Mouse (Mus musculus) limb, embryonic 10.5 days (tissue): ENCODE results near the gene Gpr157. TPM values are rescaled to one million over a fixed set of nuclear protein-coding genes. Genes with fewer than 3 reads are reported as not detected.

Experiments
- DNase-seq: peaks from one replicate; pipeline ENCODE4 v3.0.0-alpha.2; 2017; ENCODE audit warnings: low spot score
- H3K27ac ChIP-seq: fragments of 300-500 bp; sonication (generic); 2 replicates; pipeline ENCODE4 v1.5.1; 2016; ENCODE audit warnings: mild to moderate bottlenecking
- H3K27me3 ChIP-seq: fragments of 300-500 bp; sonication (generic); 2 replicates; pipeline ENCODE4 v1.6.1; 2016; ENCODE audit warnings: low read depth, mild to moderate bottlenecking; ENCODE audit not compliant: poor library complexity, severe bottlenecking
- H3K36me3 ChIP-seq: fragments of 300-500 bp; sonication (generic); 2 replicates; pipeline ENCODE4 v1.6.1; 2016; ENCODE audit warnings: mild to moderate bottlenecking, moderate library complexity
- H3K4me1 ChIP-seq: fragments of 300-500 bp; sonication (generic); 2 replicates; pipeline ENCODE4 v1.6.1; 2016
- H3K4me3 ChIP-seq: fragments of 300-500 bp; sonication (generic); 2 replicates; pipeline ENCODE4 v1.5.1; 2016; ENCODE audit warnings: mild to moderate bottlenecking, moderate library complexity
- H3K9me3 ChIP-seq: fragments of 300-500 bp; sonication (generic); replicated peaks from 2 replicates; pipeline ENCODE4 v1.6.1; 2016; ENCODE audit warnings: mild to moderate bottlenecking
- WGBS: fragments of 180-500 bp; shearing (Covaris S2); methylation state at CpG from one replicate; pipeline ENCODE4 v1.1.7; 2016; 5-methylcytosine and 5-hydroxymethylcytosine counted together
- polyA plus RNA-seq: library from polyadenylated mRNA; unstranded; fragments of >200 nt; fragmentation: Nextera tagmentation; extraction: Ambion mirVana; gene quantifications from 2 replicates; pipeline ENCODE4 v1.2.1, GENCODE M21; 2016

Gene Gpr157
- polyA plus RNA-seq, 1 experiment from 2014 or later, result 0.75 TPM

GRCm38 (mm10) chr4:150078646-150079045, 8.5 kb upstream of the Gpr157 start:
- H3K27ac ChIP-seq, result no peak overlapping the region
- H3K4me1 ChIP-seq, result peaks cover 7% of the 10 kb centered on the region; the same call in 1 of the 2 replicates
- WGBS, result 73% methylated on average over 2 of the region's 2 CpGs
- H3K36me3 ChIP-seq, result no peaks in the 10 kb centered on the region
- no peaks in the 10 kb centered on the region for H3K9me3 ChIP-seq
- H3K27me3 ChIP-seq, result no peaks in the 10 kb centered on the region
- no peak overlapping the region for H3K4me3 ChIP-seq
- DNase-seq, result no peak

GRCm38 (mm10) chr4:150079244-150079643, 7.9 kb upstream of the Gpr157 start:
- Histone ChIP-seq H3K27ac (no peak overlapping the region), H3K4me1 (peaks cover 7% of the 10 kb centered on the region; the same call in 1 of the 2 replicates), H3K4me3 (no peak overlapping the region), H3K9me3 (no peaks in the 10 kb centered on the region), H3K27me3 (no peaks in the 10 kb centered on the region), H3K36me3 (no peaks in the 10 kb centered on the region)
- WGBS, result 75% methylated on average over 7 of the region's 7 CpGs
- no peak for DNase-seq

DNA sequence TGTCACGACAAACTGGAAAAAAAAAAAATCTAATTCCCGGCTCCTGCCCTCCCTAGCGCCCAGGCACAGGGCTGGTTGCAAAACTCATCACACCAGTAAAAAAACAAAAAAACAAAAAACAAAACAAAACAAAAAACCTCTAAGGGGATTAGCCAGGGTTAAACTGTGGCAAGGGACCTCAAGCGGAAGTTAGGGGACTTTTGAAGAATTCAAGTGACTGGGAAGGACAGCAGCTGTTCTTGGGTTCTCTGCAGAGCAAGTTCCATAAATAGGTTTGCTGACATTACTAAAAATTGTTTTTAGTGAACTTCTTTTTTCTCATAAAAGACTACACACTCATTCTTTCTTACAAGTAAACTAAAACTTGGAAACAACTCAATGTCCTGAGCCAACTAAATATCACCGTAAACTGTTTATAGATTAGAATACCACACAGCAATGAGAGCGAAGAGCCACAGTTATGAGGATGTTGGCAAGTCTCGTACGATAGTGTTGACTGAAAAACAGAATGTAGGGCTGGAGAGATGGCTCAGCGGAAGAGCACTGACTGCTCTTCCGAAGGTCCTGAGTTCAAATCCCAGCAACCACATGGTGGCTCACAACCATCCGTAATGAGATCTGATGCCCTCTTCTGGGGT, 6.7 kb upstream of the Gpr157 start:
- DNase-seq, result no peak
- Histone ChIP-seq H3K36me3 (no peaks in the 10 kb centered on the region), H3K4me1 (peaks cover 7% of the 10 kb centered on the region; the same call in 1 of the 2 replicates), H3K27me3 (no peaks in the 10 kb centered on the region), H3K9me3 (no peaks in the 10 kb centered on the region), H3K27ac (no peak overlapping the region), H3K4me3 (no peak overlapping the region)
- WGBS, result 92% methylated on average over 11 of the region's 11 CpGs

- 78% methylated on average over 4 of the region's 4 CpGs for WGBS
- Histone ChIP-seq H3K4me3 (no peak overlapping the region), H3K36me3 (no peaks in the 10 kb centered on the region), H3K27me3 (peaks cover 29% of the 10 kb centered on the region), H3K4me1 (peaks cover 22% of the 10 kb centered on the region), H3K27ac (no peak overlapping the region), H3K9me3 (no peaks in the 10 kb centered on the region)
- no peak for DNase-seq
Measured at GRCm38 (mm10) chr4:150085366-150085765, 1.8 kb upstream of the Gpr157 start.

DNA sequence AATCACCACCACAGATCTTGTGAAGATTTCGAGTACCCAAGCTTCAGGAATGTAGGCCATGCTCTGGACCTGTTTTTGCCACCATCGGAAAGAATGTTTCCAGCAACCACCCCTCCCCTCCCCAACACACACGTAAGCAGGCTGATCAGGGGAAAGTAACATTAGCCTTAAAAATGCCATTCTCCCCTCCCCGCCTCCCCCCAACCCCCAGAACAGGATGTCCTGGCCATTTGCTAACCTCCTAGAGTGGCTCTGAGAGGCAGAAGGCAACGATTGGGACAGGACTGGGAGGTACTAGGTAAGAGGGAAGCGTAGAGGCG, 364 bp upstream of the Gpr157 start:
- H3K36me3 ChIP-seq, result no peaks in the 10 kb centered on the region
- WGBS, result 4% methylated on average over 7 of the region's 7 CpGs
- peak overlapping the region; percentile 83 for H3K27ac ChIP-seq
- DNase-seq, result no peak
- no peaks in the 10 kb centered on the region for H3K9me3 ChIP-seq
- H3K4me3 ChIP-seq, result peak overlapping the region; percentile 62
- H3K4me1 ChIP-seq, result peaks cover 22% of the 10 kb centered on the region
- peaks cover 43% of the 10 kb centered on the region for H3K27me3 ChIP-seq

DNA sequence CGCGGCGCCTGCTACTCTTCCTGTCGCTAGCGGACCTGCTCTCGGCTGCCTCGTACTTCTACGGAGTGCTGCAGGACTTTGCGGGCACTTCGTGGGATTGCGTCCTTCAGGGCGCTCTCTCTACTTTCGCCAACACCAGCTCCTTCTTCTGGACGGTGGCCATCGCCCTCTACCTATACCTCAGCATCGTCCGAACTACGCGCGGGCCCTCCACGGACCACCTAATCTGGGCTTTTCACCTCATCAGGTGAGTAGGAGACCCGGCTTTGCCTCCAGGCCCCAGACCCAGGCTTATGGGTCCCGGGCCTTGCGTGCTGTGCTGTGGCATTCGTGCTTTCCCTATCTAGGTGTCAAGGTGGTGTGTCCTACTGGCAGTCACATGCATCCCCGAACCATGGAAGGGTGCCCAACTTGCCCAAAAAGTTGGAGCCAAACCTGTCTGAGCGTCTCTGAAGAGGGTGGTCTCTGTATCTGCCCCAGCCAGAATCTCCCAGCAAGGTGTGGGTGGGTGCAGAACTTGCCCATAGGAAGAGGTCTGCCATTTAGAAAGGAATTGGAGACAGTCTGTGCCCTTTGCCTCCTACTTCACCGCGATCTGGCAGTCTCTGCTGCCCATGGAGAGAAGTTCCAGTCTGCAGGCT, 845 bp downstream of the Gpr157 start:
- H3K27ac ChIP-seq, result peak overlapping the region; percentile 83
- H3K36me3 ChIP-seq, result no peaks in the 10 kb centered on the region
- H3K27me3 ChIP-seq, result peaks cover 54% of the 10 kb centered on the region
- no peak for DNase-seq
- no peaks in the 10 kb centered on the region for H3K9me3 ChIP-seq
- 15% methylated on average over 29 of the region's 29 CpGs for WGBS
- peak overlapping the region; percentile 62 for H3K4me3 ChIP-seq
- peaks cover 22% of the 10 kb centered on the region for H3K4me1 ChIP-seq

GRCm38 (mm10) chr4:150089121-150089520, 2.0 kb downstream of the Gpr157 start:
- H3K27ac ChIP-seq, result no peak overlapping the region
- peaks cover 30% of the 10 kb centered on the region for H3K4me1 ChIP-seq
- 76% methylated on average over 10 of the region's 10 CpGs for WGBS
- no peaks in the 10 kb centered on the region for H3K9me3 ChIP-seq
- no peak overlapping the region for H3K4me3 ChIP-seq
- peaks cover 57% of the 10 kb centered on the region for H3K27me3 ChIP-seq
- no peak for DNase-seq
- no peaks in the 10 kb centered on the region for H3K36me3 ChIP-seq

DNA sequence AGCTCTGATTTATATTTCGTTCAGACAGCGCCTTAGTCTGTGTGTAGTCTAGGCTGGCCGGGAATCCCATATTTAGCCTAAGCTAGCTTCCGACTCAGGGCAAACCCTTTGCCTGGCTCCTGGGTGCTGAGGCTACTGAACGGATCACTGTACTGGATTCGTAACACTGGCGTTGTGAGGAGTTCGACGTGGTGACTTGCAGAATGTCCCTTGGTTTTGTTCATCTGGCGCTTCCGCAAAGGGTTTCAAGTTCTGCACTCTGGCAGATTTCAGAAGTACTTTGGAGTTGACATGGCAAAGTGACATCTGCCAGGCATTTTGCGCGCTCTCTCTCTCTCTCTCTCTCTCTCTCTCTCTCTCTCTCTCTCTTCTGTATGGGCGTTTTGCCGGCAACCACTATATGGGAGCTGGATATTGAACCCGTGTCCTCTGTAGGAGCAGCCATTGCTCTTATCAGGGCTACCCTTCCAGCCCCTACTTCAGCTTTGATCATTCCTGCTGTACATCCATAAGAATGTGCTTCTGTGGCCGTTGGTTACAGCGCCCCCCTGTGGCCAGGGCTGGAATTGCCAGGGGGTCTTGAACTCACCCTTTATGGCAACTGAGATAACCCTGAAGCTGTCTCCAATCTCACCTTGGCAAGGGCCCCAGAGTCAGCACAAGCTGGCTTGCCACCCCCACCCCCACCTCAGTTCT, 4.9 kb downstream of the Gpr157 start:
- Histone ChIP-seq H3K36me3 (no peaks in the 10 kb centered on the region), H3K27ac (no peak overlapping the region), H3K27me3 (peaks cover 68% of the 10 kb centered on the region), H3K4me3 (no peak overlapping the region), H3K9me3 (no peaks in the 10 kb centered on the region), H3K4me1 (peaks cover 31% of the 10 kb centered on the region)
- WGBS, result 84% methylated on average over 18 of the region's 18 CpGs
- peak; percentile 59 for DNase-seq

GRCm38 (mm10) chr4:150092583-150092902, 5.4 kb downstream of the Gpr157 start:
- Histone ChIP-seq H3K36me3 (no peaks in the 10 kb centered on the region), H3K9me3 (no peaks in the 10 kb centered on the region), H3K4me3 (no peak overlapping the region), H3K27ac (no peak overlapping the region), H3K4me1 (peaks cover 26% of the 10 kb centered on the region), H3K27me3 (peaks cover 71% of the 10 kb centered on the region)
- DNase-seq, result no peak
- WGBS, result 58% methylated on average over 3 of the region's 3 CpGs

DNA sequence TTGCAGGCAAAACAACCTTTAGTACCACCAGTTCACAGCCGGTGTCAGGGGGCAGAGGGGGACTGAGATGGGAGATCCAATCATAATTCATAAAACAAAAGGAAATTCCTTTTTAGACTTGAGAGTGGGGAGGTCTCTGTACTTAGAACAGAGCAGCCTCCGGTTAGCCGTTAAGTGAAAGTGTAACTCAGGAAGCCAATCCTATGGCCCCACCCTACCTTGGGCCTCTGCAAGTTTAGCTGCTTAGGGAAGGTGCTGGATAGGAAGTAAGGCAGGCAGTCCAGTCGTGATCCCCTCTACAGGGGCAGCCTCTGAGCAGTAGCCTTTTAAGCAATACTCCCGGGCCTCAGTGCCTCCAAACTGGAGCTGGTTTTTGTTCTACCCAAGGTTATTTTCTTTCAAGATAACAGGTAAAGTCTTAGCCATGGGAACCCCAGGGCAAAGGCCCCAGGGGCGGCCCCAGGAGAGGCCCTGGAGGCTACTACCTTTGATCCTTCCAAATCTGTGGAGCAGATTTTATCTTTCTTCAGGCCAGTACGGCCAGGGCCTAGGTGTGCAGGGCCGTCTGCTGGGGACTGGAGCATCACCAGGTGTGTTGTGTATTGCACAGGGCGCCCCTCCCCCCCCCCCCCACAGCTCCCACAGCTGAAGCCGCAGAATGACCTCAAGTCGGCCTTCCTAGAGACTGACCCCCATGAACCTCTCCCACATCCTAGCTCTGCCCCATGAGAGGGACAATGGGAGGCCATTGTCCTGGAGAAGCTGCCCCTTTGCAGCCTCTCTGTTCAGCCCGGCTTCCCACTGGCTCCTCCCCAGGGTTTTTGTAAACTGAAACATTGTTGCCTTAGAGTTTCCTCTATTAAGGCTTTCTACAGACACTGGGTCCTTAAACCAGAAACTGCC, 6.6 kb downstream of the Gpr157 start:
- Histone ChIP-seq H3K27me3 (peaks cover 69% of the 10 kb centered on the region), H3K4me1 (peaks cover 17% of the 10 kb centered on the region), H3K27ac (peak overlapping the region; percentile 50), H3K4me3 (no peak overlapping the region), H3K9me3 (no peaks in the 10 kb centered on the region), H3K36me3 (no peaks in the 10 kb centered on the region)
- 53% methylated on average over 11 of the region's 12 CpGs for WGBS
- DNase-seq, result no peak

DNA sequence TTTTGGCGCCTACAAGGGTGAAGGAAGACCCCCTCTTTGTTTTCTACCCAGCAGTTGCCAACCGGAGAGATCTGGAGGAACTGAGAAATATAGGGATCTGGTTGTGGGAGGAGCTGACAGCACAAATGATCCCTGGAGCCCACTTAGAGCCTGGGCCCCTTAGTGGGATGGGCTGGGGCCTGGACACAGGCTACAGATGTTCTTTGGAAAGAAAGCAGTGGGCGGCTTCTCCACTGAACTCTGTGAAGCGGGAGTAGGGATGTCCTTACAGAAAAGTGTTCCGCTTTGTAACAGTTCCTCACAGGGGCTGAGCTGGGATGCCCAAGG, 7.3 kb downstream of the Gpr157 start:
- Histone ChIP-seq H3K4me1 (peaks cover 17% of the 10 kb centered on the region), H3K9me3 (no peaks in the 10 kb centered on the region), H3K27me3 (peaks cover 65% of the 10 kb centered on the region), H3K4me3 (no peak overlapping the region), H3K27ac (peak overlapping the region; percentile 50; the same call in 1 of the 2 replicates), H3K36me3 (no peaks in the 10 kb centered on the region)
- WGBS, result 57% methylated on average over 5 of the region's 5 CpGs
- no peak for DNase-seq

DNA sequence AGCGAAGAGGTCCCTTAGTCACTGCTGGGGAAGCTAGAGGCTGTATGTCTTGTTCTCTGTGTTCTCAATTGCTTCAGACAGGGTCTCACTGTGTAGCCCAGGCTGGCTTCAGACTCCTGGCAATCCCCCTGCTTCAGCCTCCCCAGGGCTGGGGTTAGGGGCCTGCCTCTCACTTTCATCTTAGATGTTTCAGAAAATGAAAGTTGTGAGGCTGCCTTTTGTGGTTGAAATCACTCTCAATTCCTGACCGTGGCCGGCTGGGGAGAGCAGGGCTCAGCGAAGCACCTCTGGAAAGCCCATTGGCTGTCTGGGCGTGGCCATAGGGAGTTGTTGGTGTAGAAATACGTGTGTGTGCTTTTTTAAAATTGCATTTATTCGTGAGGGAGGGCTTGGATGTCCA, 9.1 kb downstream of the Gpr157 start:
- 80% methylated on average over 7 of the region's 7 CpGs for WGBS
- H3K4me1 ChIP-seq, result peaks cover 17% of the 10 kb centered on the region

DNA sequence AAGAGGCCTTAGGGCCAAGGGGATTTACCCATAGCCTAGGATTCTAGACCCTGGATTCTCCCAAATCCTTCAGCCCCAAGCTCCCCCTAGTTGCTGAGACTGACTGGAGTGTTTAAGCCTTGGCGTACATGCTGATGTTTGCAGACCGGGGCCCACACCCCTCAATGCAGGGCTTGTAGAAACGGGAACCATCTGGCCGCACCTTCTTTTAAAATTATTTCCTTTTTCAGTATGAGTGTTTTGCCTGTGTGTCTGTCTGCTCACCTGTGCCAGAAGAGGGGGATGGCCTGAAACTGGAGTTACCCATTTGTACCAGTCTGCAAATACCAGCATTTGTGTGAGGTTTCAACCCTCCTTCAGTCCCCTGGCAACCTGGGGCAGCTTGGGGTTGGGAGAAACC, 10.7 kb downstream of the Gpr157 start:
- Histone ChIP-seq H3K27me3 (peaks cover 62% of the 10 kb centered on the region), H3K9me3 (no peaks in the 10 kb centered on the region), H3K4me3 (no peak overlapping the region), H3K27ac (no peak overlapping the region), H3K4me1 (peaks cover 17% of the 10 kb centered on the region), H3K36me3 (no peaks in the 10 kb centered on the region)
- WGBS, result 91% methylated on average over 4 of the region's 4 CpGs
- no peak for DNase-seq

More for the DNA sequence above, 9.1 kb downstream of the Gpr157 start:
- Histone ChIP-seq H3K9me3 (no peaks in the 10 kb centered on the region), H3K27ac (no peak overlapping the region), H3K4me3 (no peak overlapping the region), H3K27me3 (peaks cover 65% of the 10 kb centered on the region), H3K36me3 (no peaks in the 10 kb centered on the region)
- DNase-seq, result no peak
